Mouse (Mus musculus): ENCODE measurements around the gene Cgrrf1. TPM values are rescaled to one million over a fixed set of nuclear protein-coding genes. Genes with fewer than 3 reads are reported as not detected.

The Cgrrf1 gene
- polyA plus RNA-seq (2015; fragmentation: Nextera tagmentation; extraction: Ambion mirVana): 41.9 and 44.0 TPM in 2 replicates

GRCm38 (mm10) chr14:46831837-46832333 is at the start of gene Cgrrf1:
Gene Cgrrf1 (plus strand): TSS chr14:46832125.
- Histone ChIP-seq H3K9me3 (replicated peaks; ENCODE audit: low read length) (no peaks in the 10 kb centered on the region), H3K27ac (peak within 1 kb of the TSS; percentile 69), H3K9ac (ENCODE audit: low read depth, low read length) (peak within 1 kb of the TSS; percentile 93), H3K4me3 (replicated peaks; ENCODE audit: low read depth, low read length) (peak within 1 kb of the TSS; percentile 87), H3K27me3 (ENCODE audit: insufficient read depth, low read length) (no peaks in the 10 kb centered on the region), H3K4me2 (ENCODE audit: low read length) (peak within 1 kb of the TSS; percentile 73), H3K36me3 (ENCODE audit: insufficient read depth, low read length) (no peaks in the 10 kb centered on the region), H3K4me1 (replicated peaks; ENCODE audit: insufficient read depth, low read length) (peaks cover 2% of the 10 kb centered on the region; the same call in 1 of the 2 replicates)
- WGBS: 0% methylated on average over 32 of the region's 32 CpGs
- DNase-seq (ENCODE audit: low spot score) (peak; percentile 99), ATAC-seq (replicated peaks; ENCODE audit: low FRiP score, low read depth) (peak; percentile 99)
- peak; percentile 62 for TF ChIP-seq CTCF (IDR thresholded peaks at IDR 0.05; ENCODE audit: low read depth)

GRCm38 (mm10) chr14:46782187-46782828 is 49.6 kb upstream of the Cgrrf1 start:
- Histone ChIP-seq H3K4me3 (replicated peaks; ENCODE audit: low read depth, low read length) (no peak overlapping the region), H3K27ac (no peak overlapping the region), H3K9ac (ENCODE audit: low read depth, low read length) (no peak overlapping the region), H3K9me3 (replicated peaks; ENCODE audit: low read length) (peaks cover 9% of the 10 kb centered on the region), H3K36me3 (ENCODE audit: insufficient read depth, low read length) (peaks cover 30% of the 10 kb centered on the region), H3K4me1 (replicated peaks; ENCODE audit: insufficient read depth, low read length) (peaks cover 6% of the 10 kb centered on the region), H3K27me3 (ENCODE audit: insufficient read depth, low read length) (no peaks in the 10 kb centered on the region), H3K4me2 (ENCODE audit: low read length) (no peak overlapping the region)
- no peak for TF ChIP-seq CTCF (IDR thresholded peaks at IDR 0.05; ENCODE audit: low read depth)
- ATAC-seq (replicated peaks; ENCODE audit: low FRiP score, low read depth) (no peak), DNase-seq (ENCODE audit: low spot score) (no peak)
- WGBS: 85% methylated on average over 8 of the region's 8 CpGs

GRCm38 (mm10) chr14:46783327-46783926 is 48.5 kb upstream of the Cgrrf1 start:
- peaks cover 19% of the 10 kb centered on the region for H3K36me3 ChIP-seq (ENCODE audit: insufficient read depth, low read length)
- H3K27ac ChIP-seq: no peak overlapping the region
- H3K27me3 ChIP-seq (ENCODE audit: insufficient read depth, low read length): no peaks in the 10 kb centered on the region
- no peak overlapping the region for H3K9ac ChIP-seq (ENCODE audit: low read depth, low read length)
- ATAC-seq (replicated peaks; ENCODE audit: low FRiP score, low read depth): no peak
- H3K9me3 ChIP-seq (replicated peaks; ENCODE audit: low read length): peaks cover 9% of the 10 kb centered on the region
- peaks cover 7% of the 10 kb centered on the region for H3K4me1 ChIP-seq (replicated peaks; ENCODE audit: insufficient read depth, low read length)
- no peak for TF ChIP-seq CTCF (IDR thresholded peaks at IDR 0.05; ENCODE audit: low read depth)
- no peak overlapping the region for H3K4me3 ChIP-seq (replicated peaks; ENCODE audit: low read depth, low read length)
- H3K4me2 ChIP-seq (ENCODE audit: low read length): no peak overlapping the region
- 82% methylated on average over 10 of the region's 10 CpGs for WGBS
- no peak for DNase-seq (ENCODE audit: low spot score)

DNA sequence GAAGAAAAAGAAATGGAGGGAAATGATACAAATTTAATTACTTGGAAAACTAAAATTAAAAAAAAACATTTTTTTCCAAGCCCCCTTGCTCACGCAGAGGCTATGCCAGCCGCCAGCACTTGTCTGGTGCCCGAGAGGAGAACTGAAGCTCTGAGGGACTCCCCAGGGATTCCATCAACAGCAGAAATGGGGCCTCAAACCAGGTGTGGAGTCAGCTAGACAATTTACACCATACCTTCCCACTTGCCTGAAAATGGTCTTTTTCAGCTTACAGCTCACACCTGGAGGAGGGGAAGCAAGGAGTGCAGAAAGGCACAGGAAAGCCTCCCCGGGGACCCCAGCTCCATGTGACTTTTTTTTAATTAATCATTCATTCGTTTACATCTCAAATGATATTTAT is 46.7 kb upstream of the Cgrrf1 start:
- no peak overlapping the region for H3K4me2 ChIP-seq (ENCODE audit: low read length)
- H3K4me1 ChIP-seq (replicated peaks; ENCODE audit: insufficient read depth, low read length): peaks cover 7% of the 10 kb centered on the region
- H3K27me3 ChIP-seq (ENCODE audit: insufficient read depth, low read length): no peaks in the 10 kb centered on the region
- 88% methylated on average over 5 of the region's 5 CpGs for WGBS
- H3K9me3 ChIP-seq (replicated peaks; ENCODE audit: low read length): no peaks in the 10 kb centered on the region
- H3K27ac ChIP-seq: no peak overlapping the region
- no peak for TF ChIP-seq CTCF (IDR thresholded peaks at IDR 0.05; ENCODE audit: low read depth)
- no peak overlapping the region for H3K9ac ChIP-seq (ENCODE audit: low read depth, low read length)
- ATAC-seq (replicated peaks; ENCODE audit: low FRiP score, low read depth) (no peak), DNase-seq (ENCODE audit: low spot score) (no peak)
- H3K4me3 ChIP-seq (replicated peaks; ENCODE audit: low read depth, low read length): no peak overlapping the region
- peaks cover 3% of the 10 kb centered on the region; the same call in 1 of the 2 replicates for H3K36me3 ChIP-seq (ENCODE audit: insufficient read depth, low read length)

DNA sequence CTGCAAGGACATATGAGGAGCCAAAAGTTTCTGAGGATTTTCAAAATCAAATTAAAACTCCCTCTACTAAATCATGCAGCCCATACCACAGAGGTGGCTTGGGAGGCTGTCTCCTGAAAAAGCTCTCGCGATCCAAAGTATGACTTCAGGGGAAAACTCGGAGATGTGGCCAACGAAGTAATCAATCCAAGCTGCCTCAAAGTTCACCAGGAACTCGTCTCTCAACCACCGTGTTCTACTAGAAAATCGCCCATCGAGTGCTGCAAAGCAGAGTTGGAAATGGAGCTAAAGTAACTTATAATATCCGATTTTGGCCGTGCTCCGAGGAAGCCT is 44.5 kb upstream of the Cgrrf1 start:
- no peaks in the 10 kb centered on the region for H3K27me3 ChIP-seq (ENCODE audit: insufficient read depth, low read length)
- peak overlapping the region; percentile 89 for H3K9ac ChIP-seq (ENCODE audit: low read depth, low read length)
- H3K4me2 ChIP-seq (ENCODE audit: low read length): peak overlapping the region; percentile 71
- DNase-seq (ENCODE audit: low spot score) (no peak), ATAC-seq (replicated peaks; ENCODE audit: low FRiP score, low read depth) (no peak)
- TF ChIP-seq CTCF (IDR thresholded peaks at IDR 0.05; ENCODE audit: low read depth): no peak
- peaks cover 7% of the 10 kb centered on the region for H3K4me1 ChIP-seq (replicated peaks; ENCODE audit: insufficient read depth, low read length)
- H3K4me3 ChIP-seq (replicated peaks; ENCODE audit: low read depth, low read length): peak overlapping the region; percentile 88
- under 1% methylated on average over 11 of the region's 11 CpGs for WGBS
- peak overlapping the region; percentile 91 for H3K27ac ChIP-seq
- no peaks in the 10 kb centered on the region for H3K9me3 ChIP-seq (replicated peaks; ENCODE audit: low read length)
- peaks cover 3% of the 10 kb centered on the region; the same call in 1 of the 2 replicates for H3K36me3 ChIP-seq (ENCODE audit: insufficient read depth, low read length)

DNA sequence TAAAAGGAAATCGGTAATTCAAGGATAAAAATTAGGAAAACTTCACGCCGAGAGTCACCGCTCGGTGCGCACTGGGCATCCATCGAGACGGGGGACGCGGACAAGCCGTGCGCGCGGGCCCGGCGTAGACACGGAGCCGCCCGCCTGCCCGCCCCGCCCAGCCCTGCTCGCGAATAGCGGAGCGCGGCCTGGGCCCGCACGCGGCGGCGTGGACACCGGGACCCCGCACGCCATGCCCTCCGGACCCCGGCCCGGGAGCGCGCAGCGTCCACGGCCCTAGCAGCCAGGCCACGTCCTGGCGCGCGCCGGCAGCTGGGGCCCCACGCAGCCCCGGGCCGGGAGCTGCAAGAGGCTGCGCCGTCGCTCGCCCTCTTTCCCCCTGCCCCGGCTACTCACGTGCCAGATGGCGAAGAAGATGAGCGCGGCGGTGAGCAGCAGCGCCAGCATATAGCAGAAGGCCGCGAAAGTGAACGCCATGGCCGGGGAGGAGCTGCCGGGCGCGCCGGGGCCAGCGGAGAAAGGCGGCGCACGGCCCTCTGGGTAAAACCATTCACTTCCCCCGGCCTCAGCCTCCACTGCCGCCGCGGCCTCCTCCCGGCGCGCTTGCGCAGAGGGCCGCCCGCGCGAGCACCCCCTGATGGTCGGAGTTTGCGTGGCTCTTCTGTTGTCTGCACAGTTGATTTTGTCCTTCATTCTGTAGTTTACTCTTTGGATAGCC is 44.0 kb upstream of the Cgrrf1 start, which contains the start of gene Cnih1:
Gene Cnih1 (minus strand): TSS at position 625 of the 718 bp plus-strand sequence.
- peak; percentile 90 for TF ChIP-seq CTCF (IDR thresholded peaks at IDR 0.05; ENCODE audit: low read depth)
- Histone ChIP-seq H3K36me3 (ENCODE audit: insufficient read depth, low read length) (peaks cover 3% of the 10 kb centered on the region; the same call in 1 of the 2 replicates), H3K27ac (peak within 1 kb of the TSS; percentile 91), H3K4me1 (replicated peaks; ENCODE audit: insufficient read depth, low read length) (peaks cover 7% of the 10 kb centered on the region), H3K4me2 (ENCODE audit: low read length) (peak within 1 kb of the TSS; percentile 71), H3K4me3 (replicated peaks; ENCODE audit: low read depth, low read length) (peak within 1 kb of the TSS; percentile 88), H3K9ac (ENCODE audit: low read depth, low read length) (peak within 1 kb of the TSS; percentile 89), H3K9me3 (replicated peaks; ENCODE audit: low read length) (no peaks in the 10 kb centered on the region), H3K27me3 (ENCODE audit: insufficient read depth, low read length) (no peaks in the 10 kb centered on the region)
- under 1% methylated on average over 85 of the region's 86 CpGs for WGBS
- ATAC-seq (replicated peaks; ENCODE audit: low FRiP score, low read depth): peak; percentile 94
- peak; percentile 96 for DNase-seq (ENCODE audit: low spot score)
